Mouse (Mus musculus) intestine, embryonic 14.5 days (tissue): ENCODE results near the gene Rsf1. TPM values are rescaled to one million over a fixed set of nuclear protein-coding genes. Genes with fewer than 3 reads are reported as not detected.

Experiments used
- ATAC-seq: fragments of 200-750 bp; cut with Nextera tagmentation; replicated peaks from 2 replicates; pipeline ENCODE4 v1.8.0; 2017; ENCODE audit warnings: low read depth, moderate number of reproducible peaks, moderate TSS enrichment, moderate library complexity; ENCODE audit not compliant: low FRiP score, low TSS enrichment
- DNase-seq: peaks from one replicate; pipeline ENCODE4 v3.0.0-alpha.2; 2018; ENCODE audit warnings: low spot score
- H3K27ac ChIP-seq: fragments of 300-500 bp; sonication (generic); 2 replicates; pipeline ENCODE4 v1.5.1; 2014; ENCODE audit warnings: low read depth, mild to moderate bottlenecking, control low read depth
- H3K27me3 ChIP-seq: fragments of 300-500 bp; sonication (generic); replicated peaks from 2 replicates; pipeline ENCODE4 v1.6.1; 2014; ENCODE audit warnings: low read length, control low read depth; ENCODE audit not compliant: control insufficient read depth, insufficient read depth
- H3K36me3 ChIP-seq: fragments of 300-500 bp; sonication (generic); 2 replicates; pipeline ENCODE4 v1.6.1; 2014; ENCODE audit warnings: low read length, control low read depth; ENCODE audit not compliant: control insufficient read depth, insufficient read depth
- H3K4me1 ChIP-seq: fragments of 300-500 bp; sonication (generic); replicated peaks from 2 replicates; pipeline ENCODE4 v1.6.1; 2014; ENCODE audit warnings: low read length, control low read depth, mixed read lengths; ENCODE audit not compliant: control insufficient read depth, insufficient read depth
- H3K4me2 ChIP-seq: fragments of 300-500 bp; sonication (generic); 2 replicates; pipeline ENCODE4 v1.6.1; 2014; ENCODE audit warnings: low read length
- H3K4me3 ChIP-seq: fragments of 300-500 bp; sonication (generic); 2 replicates; pipeline ENCODE4 v1.5.1; 2014; ENCODE audit warnings: low read depth, low read length, control low read depth, mixed read lengths
- H3K9ac ChIP-seq: fragments of 300-500 bp; sonication (generic); 2 replicates; pipeline ENCODE4 v1.6.1; 2014; ENCODE audit warnings: mild to moderate bottlenecking, low read length
- H3K9me3 ChIP-seq: fragments of 300-500 bp; sonication (generic); 2 replicates; pipeline ENCODE4 v1.6.1; 2016; ENCODE audit warnings: low read length, control low read depth; ENCODE audit not compliant: control insufficient read depth
- WGBS: fragments of 180-500 bp; shearing (Covaris S2); extraction: QIAGEN DNeasy Blood & Tissue Kit; methylation state at CpG from one replicate; pipeline ENCODE4 v1.1.7; 2014; 5-methylcytosine and 5-hydroxymethylcytosine counted together
- polyA plus RNA-seq: library from polyadenylated mRNA; unstranded; fragments of >200 nt; fragmentation: Nextera tagmentation; extraction: Ambion mirVana; gene quantifications from 2 replicates; pipeline ENCODE4 v1.2.1, GENCODE M21; 2014

The Rsf1 gene
- 20.3 and 20.9 TPM in 2 replicates for polyA plus RNA-seq

DNA sequence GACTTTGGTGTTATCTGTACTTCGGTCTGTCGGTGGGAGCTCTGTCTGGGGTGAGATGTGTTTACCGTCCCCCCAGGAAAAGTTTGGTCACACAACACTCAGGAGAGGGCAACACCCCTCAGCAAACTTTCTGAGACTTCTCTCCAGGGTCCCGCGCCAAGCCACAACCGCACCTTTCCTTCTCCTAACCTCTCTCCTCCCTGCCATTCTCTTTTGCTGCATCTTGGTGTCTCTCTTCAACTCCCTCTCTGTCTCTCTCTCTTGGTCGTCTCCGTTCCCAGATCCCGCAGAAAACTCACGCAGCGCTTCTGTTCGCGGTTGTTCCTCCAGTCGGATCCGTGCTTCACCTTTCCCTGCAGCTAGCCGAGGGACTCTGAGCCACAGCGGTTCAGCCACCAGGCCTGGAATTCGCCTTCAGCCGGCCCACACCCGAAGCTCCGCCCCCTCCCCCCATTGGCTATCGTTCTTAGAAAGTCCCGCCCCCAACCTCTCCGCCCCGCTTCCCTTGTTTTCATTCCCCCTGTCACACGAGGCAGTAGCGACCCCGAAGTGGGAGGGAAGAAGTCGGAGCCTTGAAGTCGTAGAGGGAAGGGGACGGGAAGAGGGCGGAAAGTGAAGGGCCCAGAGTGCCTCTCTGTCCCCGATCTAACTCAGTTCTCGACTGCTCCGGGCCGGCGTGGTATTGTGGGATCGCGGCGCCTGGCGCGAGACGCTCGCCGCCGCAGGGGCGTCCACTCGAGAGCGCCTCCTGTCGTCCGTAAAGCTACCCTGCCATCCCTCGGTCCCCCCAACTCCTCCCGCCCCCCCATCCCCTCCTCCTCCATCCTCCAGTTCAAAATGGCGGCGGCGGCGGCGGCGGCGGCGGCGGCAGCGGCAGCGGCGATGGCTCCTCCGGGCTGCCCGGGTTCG, at the start of gene Rsf1, which contains the start of gene Aamdc:
Rsf1 (plus strand) TSS at position 823 of the 909 bp plus-strand sequence.
Aamdc (minus strand) TSS at position 431 of the 909 bp plus-strand sequence.
- 1% methylated on average over 62 of the region's 68 CpGs for WGBS

DNA sequence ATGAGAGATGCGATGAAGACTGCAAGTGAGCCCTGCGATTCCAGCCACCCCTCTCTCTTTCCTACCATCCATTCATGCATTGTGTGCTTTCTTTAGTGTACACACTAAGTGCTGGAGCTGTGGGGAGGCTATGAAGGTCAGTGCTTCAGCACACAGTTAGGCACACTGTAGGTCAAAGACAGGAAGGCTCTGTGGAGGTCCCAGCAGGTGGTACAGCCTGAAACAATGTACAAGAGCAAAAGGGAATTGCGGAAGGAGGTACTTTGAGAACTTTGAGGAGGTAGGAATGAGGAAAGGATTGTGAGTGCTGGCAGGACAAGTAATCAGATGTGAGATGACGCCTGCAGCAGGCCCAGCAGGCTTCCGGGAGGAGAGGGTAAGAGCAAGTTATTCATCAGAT, 44.2 kb upstream of the Rsf1 start:
- Histone ChIP-seq H3K4me2 (no peak overlapping the region), H3K9me3 (no peaks in the 10 kb centered on the region), H3K4me1 (no peaks in the 10 kb centered on the region), H3K27me3 (no peaks in the 10 kb centered on the region), H3K9ac (no peak overlapping the region), H3K4me3 (no peak overlapping the region), H3K27ac (no peak overlapping the region), H3K36me3 (peaks cover 90% of the 10 kb centered on the region)
- DNase-seq (no peak), ATAC-seq (no peak)
- WGBS: 84% methylated on average over 5 of the region's 5 CpGs

More for the DNA sequence above, at the start of gene Rsf1, which contains the start of gene Aamdc:
- ATAC-seq: peak; percentile 94
- Histone ChIP-seq H3K4me3 (peak within 1 kb of the TSS; percentile 98), H3K9ac (peak within 1 kb of the TSS; percentile 99), H3K27ac (peak within 1 kb of the TSS; percentile 97), H3K4me1 (peaks cover 13% of the 10 kb centered on the region), H3K27me3 (no peaks in the 10 kb centered on the region), H3K36me3 (0 out of 2 replicates have a peak, but pooled peaks cover 5% of the 10 kb centered on the region), H3K9me3 (no peaks in the 10 kb centered on the region), H3K4me2 (peak within 1 kb of the TSS; percentile 69)
- peak; percentile 96 for DNase-seq

DNA sequence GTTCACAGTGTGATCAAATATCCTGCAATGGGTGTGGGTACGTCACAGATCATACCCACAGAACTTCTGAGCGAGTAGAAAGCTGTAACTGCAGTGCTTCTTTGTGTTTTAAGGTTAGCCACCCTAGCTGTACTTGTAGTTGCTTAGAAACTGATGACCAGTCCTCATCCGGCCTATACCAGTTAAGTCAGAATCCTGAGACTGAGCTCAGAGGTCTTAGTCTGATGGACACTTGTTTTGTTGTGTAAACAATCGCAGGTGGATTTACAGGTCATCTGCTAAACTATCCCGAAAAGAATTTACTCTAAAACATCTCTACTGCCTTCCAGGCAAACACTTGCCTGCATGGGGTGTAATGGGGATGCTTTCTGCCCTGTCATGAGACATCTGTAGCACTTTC, 43.1 kb upstream of the Rsf1 start:
- H3K36me3 ChIP-seq: peaks cover 92% of the 10 kb centered on the region

DNA sequence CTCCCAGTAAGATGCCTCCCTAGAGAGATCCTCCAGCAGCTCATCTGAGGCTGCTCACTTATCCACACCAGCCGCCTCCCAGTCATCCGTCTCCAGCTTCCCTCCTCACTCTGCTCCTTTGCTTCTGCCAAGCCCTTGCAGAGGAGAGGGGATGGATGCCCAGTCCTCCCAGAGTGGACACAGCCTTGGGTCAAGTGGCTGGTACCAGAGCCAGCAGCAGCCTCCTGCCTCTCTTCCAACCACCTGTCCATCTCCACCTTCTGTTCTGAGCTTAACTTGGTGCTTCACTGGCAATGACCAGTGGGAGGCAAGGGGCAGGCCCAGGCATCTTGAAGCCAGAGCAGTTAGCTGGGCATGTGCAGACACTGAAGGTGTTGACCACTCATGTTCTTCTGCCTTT, 33.2 kb upstream of the Rsf1 start:
- 89% methylated on average over 2 of the region's 2 CpGs for WGBS
- ATAC-seq: no peak

More for the DNA sequence above, 43.1 kb upstream of the Rsf1 start:
- Histone ChIP-seq H3K27ac (no peak overlapping the region), H3K4me1 (no peaks in the 10 kb centered on the region), H3K9me3 (no peaks in the 10 kb centered on the region), H3K27me3 (no peaks in the 10 kb centered on the region), H3K4me3 (no peak overlapping the region), H3K4me2 (no peak overlapping the region), H3K9ac (no peak overlapping the region)
- WGBS: 89% methylated on average over 5 of the region's 5 CpGs
- no peak for ATAC-seq
- DNase-seq: no peak

DNA sequence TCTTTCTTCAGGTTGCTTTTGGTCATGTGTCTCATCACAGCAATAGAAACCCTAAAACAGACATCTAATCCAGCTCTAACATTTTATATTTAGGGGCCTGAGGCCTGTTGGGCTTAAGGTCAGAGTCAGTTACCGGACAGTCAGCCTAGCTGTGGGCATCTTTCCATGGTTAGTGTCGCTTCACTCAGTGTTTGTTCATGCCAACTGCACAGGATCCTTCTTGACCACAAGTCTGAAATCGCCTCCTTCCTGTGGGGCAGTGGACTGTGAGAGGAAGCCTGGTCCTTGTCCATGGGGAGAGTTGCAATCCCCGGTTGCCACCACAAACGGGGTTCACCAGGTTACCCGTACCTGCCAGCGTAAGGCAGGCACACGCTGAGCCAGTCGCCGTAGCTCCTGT, 30.4 kb upstream of the Rsf1 start:
- Histone ChIP-seq H3K9me3 (no peaks in the 10 kb centered on the region), H3K9ac (no peak overlapping the region), H3K4me1 (no peaks in the 10 kb centered on the region), H3K4me3 (no peak overlapping the region), H3K27ac (no peak overlapping the region), H3K4me2 (no peak overlapping the region), H3K36me3 (0 out of 2 replicates have a peak, but pooled peaks cover 3% of the 10 kb centered on the region), H3K27me3 (no peaks in the 10 kb centered on the region)
- ATAC-seq: no peak
- no peak for DNase-seq
- WGBS: 93% methylated on average over 10 of the region's 10 CpGs

More for the DNA sequence above, 33.2 kb upstream of the Rsf1 start:
- no peak for DNase-seq
- H3K27me3 ChIP-seq: no peaks in the 10 kb centered on the region
- H3K9me3 ChIP-seq: 0 out of 2 replicates have a peak, but pooled peaks cover 3% of the 10 kb centered on the region
- no peaks in the 10 kb centered on the region for H3K4me1 ChIP-seq
- H3K9ac ChIP-seq: no peak overlapping the region
- H3K36me3 ChIP-seq: peaks cover 18% of the 10 kb centered on the region
- no peak overlapping the region for H3K4me3 ChIP-seq
- H3K27ac ChIP-seq: no peak overlapping the region
- H3K4me2 ChIP-seq: no peak overlapping the region

DNA sequence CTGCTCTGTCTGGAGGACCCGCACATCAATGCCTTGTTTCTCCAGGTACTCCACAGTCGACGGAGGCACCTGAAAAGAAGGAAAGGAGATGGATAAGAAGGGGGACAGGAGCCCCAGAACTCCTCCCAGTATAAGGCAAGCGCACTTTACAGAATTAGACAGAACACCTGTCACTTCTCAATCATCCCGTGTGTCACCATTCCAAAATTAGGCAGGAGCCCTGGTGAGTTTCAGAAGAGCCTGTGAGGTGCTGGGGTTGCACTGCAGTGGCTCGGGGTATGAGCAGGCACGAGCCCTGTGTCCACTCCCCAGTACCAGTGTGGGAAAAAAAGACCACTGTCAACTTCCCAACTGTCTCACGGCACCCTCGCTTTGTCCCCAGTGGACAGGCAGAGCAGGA, 29.0 kb upstream of the Rsf1 start:
- no peaks in the 10 kb centered on the region for H3K4me1 ChIP-seq
- H3K9me3 ChIP-seq: no peaks in the 10 kb centered on the region
- no peak overlapping the region for H3K9ac ChIP-seq
- DNase-seq (no peak), ATAC-seq (no peak)
- no peak overlapping the region for H3K27ac ChIP-seq
- no peaks in the 10 kb centered on the region for H3K27me3 ChIP-seq
- 93% methylated on average over 9 of the region's 9 CpGs for WGBS
- H3K4me3 ChIP-seq: no peak overlapping the region
- no peak overlapping the region for H3K4me2 ChIP-seq
- 0 out of 2 replicates have a peak, but pooled peaks cover 3% of the 10 kb centered on the region for H3K36me3 ChIP-seq

DNA sequence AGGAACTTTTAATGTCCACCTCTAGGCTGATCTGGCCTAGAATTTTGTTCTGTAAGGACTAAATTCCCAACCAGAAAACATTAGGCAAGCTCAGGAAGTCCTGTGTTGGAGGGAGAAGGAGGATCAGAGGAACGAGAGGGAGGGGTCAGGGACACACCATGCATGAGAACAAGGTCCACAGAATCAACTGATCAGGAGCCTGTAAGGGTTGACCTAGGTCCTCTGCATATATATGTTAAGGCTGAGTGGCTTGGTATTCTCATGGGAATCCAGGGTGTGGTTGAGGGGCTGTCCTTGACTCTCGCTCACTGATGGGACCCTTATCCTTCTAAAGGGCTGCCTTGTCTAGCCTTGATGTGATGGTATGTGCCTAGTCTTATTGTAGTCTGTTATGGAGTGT, 16.1 kb upstream of the Rsf1 start:
- WGBS: 84% methylated on average over 2 of the region's 2 CpGs
- Histone ChIP-seq H3K4me3 (no peak overlapping the region), H3K27ac (no peak overlapping the region), H3K36me3 (no peaks in the 10 kb centered on the region), H3K9me3 (no peaks in the 10 kb centered on the region), H3K27me3 (no peaks in the 10 kb centered on the region), H3K9ac (no peak overlapping the region), H3K4me1 (no peaks in the 10 kb centered on the region), H3K4me2 (no peak overlapping the region)
- ATAC-seq (no peak), DNase-seq (no peak)

DNA sequence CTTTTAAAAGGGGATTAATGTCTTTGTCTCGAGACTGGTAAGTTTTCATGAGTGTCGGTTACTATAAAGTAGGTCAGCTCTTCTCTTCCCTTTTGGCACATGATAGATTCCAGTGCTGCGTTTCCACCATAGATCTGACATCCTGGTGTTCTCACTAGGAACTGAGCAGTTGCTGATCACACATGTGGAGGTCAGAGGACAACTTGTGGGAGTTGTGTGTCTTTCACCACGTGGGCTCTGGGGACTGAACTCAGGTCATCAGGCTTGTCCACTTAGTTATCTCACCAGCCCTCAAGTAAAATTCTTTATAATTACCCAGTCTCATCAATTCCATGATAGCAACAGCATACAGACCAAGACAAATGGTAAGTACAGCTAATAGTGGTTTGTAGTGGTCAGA, 10.3 kb upstream of the Rsf1 start:
- no peak for ATAC-seq
- no peak for DNase-seq
- Histone ChIP-seq H3K9ac (no peak overlapping the region), H3K4me1 (no peaks in the 10 kb centered on the region), H3K4me3 (no peak overlapping the region), H3K4me2 (no peak overlapping the region), H3K27ac (no peak overlapping the region), H3K36me3 (0 out of 2 replicates have a peak, but pooled peaks cover 7% of the 10 kb centered on the region), H3K27me3 (no peaks in the 10 kb centered on the region), H3K9me3 (no peaks in the 10 kb centered on the region)
- 79% methylated on average over 4 of the region's 4 CpGs for WGBS
